Mouse (Mus musculus) heart, adult 2 months (tissue): ENCODE results near the gene Acin1. TPM values are rescaled to one million over a fixed set of nuclear protein-coding genes. Genes with fewer than 3 reads are reported as not detected.
A peak's percentile ranks its signal among the peaks of the same experiment; 100 is the strongest.

ENCODE experiments used
- DNase-seq, 2 experiments: peaks; one replicate each; pipeline ENCODE4 v3.0.0; 2021
- H3K27ac ChIP-seq: fragments of 200-600 bp; 2 replicates; pipeline ENCODE4 v1.8.1; 2022
- H3K27me3 ChIP-seq: fragments of 200-500 bp; 2 replicates; pipeline ENCODE4 v1.6.1; 2012; ENCODE audit warnings: mild to moderate bottlenecking, low read length, inconsistent platforms, mixed read lengths; ENCODE audit not compliant: control insufficient read depth, insufficient read depth
- H3K36me3 ChIP-seq: fragments of 200-500 bp; 2 replicates; pipeline ENCODE4 v1.6.1; 2012; ENCODE audit warnings: low read length, inconsistent platforms; ENCODE audit not compliant: control insufficient read depth, insufficient read depth
- H3K4me1 ChIP-seq: fragments of 200-500 bp; 2 replicates; pipeline ENCODE4 v1.6.1; 2011; ENCODE audit warnings: low read length; ENCODE audit not compliant: control insufficient read depth, insufficient read depth
- H3K4me3 ChIP-seq: fragments of 200-600 bp; 2 replicates; pipeline ENCODE4 v1.8.1; 2022
- H3K79me2 ChIP-seq: fragments of 200-500 bp; replicated peaks from 2 replicates; pipeline ENCODE4 v1.6.1; 2012; ENCODE audit warnings: mild to moderate bottlenecking, inconsistent platforms, low read length, moderate library complexity, mixed read lengths; ENCODE audit not compliant: control insufficient read depth, insufficient read depth
- H3K9ac ChIP-seq: fragments of 200-500 bp; 2 replicates; pipeline ENCODE4 v1.6.1; 2012; ENCODE audit warnings: low read depth, mild to moderate bottlenecking, control low read depth, inconsistent platforms, low read length, mixed read lengths
- CTCF ChIP-seq: fragments of 200-600 bp; IDR thresholded peaks from 2 replicates; pipeline ENCODE4 v1.8.1; 2022; ENCODE audit warnings: antibody characterized with exemption, mild to moderate bottlenecking, moderate library complexity
- EP300 ChIP-seq: fragments of 200-500 bp; IDR thresholded peaks from 2 replicates; pipeline ENCODE4 v1.6.1; 2011; ENCODE audit warnings: low read depth, low read length, control low read depth; ENCODE audit not compliant: insufficient read depth
- POLR2A ChIP-seq: fragments of 200-500 bp; IDR thresholded peaks from 2 replicates; pipeline ENCODE4 v1.6.1; 2011; ENCODE audit warnings: mild to moderate bottlenecking, low read depth, low read length, control low read depth; ENCODE audit not compliant: insufficient read depth
- WGBS: fragments of 180-500 bp; shearing (Covaris S2); methylation state at CpG from one replicate; pipeline ENCODE4 v1.1.7; 2018; 5-methylcytosine and 5-hydroxymethylcytosine counted together
- intact Hi-C: fragments of 180-260 bp; cut with DNase I; formaldehyde crosslinking; loops from one replicate; pipeline ENCODE4 v1.15.1; 2025
- long read RNA-seq: library from polyadenylated mRNA; stranded (forward); transcript quantifications from one replicate; pipeline ENCODE4 v2.0.0, GENCODE M21; 2021
- polyA plus RNA-seq: library from polyadenylated mRNA; depleted of rRNA; stranded (reverse); fragments of >200 nt; gene quantifications from 2 replicates; pipeline ENCODE4 v1.2.3, GENCODE M21; 2012; rRNA removed
- total RNA-seq, 2 experiments: library from RNA; stranded (reverse); gene quantifications; 2 replicates each; pipeline ENCODE4 v1.2.3; 2021

Acin1 gene
- total RNA-seq (10 to 100 TPM; 72.3 to 84.9 TPM), polyA plus RNA-seq (59.9 and 78.7 TPM in 2 replicates)
- long read RNA-seq, full-length matches to known transcripts: 10 of 24 reads
- long read RNA-seq, partial matches to known transcripts: 3 of 24 reads
- long read RNA-seq, other reads (novel, unspliced or antisense): 11 of 24 reads

- intact Hi-C loops: loop anchor here (5.0 to 10.0 kb wide), 4 partner anchors 34 to 432 kb away; partner anchors contain the start of genes 4931414P19Rik, Abhd4, Dad1 and Ngdn
- H3K27ac ChIP-seq: peak within 1 kb of the TSS; percentile 99
- WGBS: under 1% methylated on average over 44 of the region's 44 CpGs
- H3K4me1 ChIP-seq: peaks cover 2% of the 10 kb centered on the region; the same call in 1 of the 2 replicates
- H3K4me3 ChIP-seq: peak within 1 kb of the TSS; percentile 86
- H3K9ac ChIP-seq: peak within 1 kb of the TSS; percentile 80
- TF ChIP-seq CTCF (no peak), POLR2A (peak; percentile 96), EP300 (0 out of 2 replicates have a peak, but pooled peaks have one; percentile 27)
- peaks cover 7% of the 10 kb centered on the region for H3K79me2 ChIP-seq
- peaks cover 26% of the 10 kb centered on the region for H3K36me3 ChIP-seq
- DNase-seq: peak; percentile 100
- H3K27me3 ChIP-seq: no peaks in the 10 kb centered on the region
Observed at GRCm38 (mm10) chr14:54686522-54687143, at the start of gene Acin1. Gene Acin1, minus strand, starts transcription at chr14:54686931.

- H3K27me3 ChIP-seq: no peaks in the 10 kb centered on the region
- H3K79me2 ChIP-seq: no peaks in the 10 kb centered on the region
- intact Hi-C loops: no loop called here
- H3K4me1 ChIP-seq: no peaks in the 10 kb centered on the region
- DNase-seq: no peak
- 41% methylated on average over 4 of the region's 4 CpGs for WGBS
- no peak overlapping the region for H3K27ac ChIP-seq
- TF ChIP-seq EP300 (no peak), CTCF (no peak), POLR2A (no peak)
- H3K36me3 ChIP-seq: no peaks in the 10 kb centered on the region
- H3K4me3 ChIP-seq: no peak overlapping the region
- no peak overlapping the region for H3K9ac ChIP-seq
Observed at GRCm38 (mm10) chr14:54735221-54735620, 48.5 kb upstream of the Acin1 start.

DNA sequence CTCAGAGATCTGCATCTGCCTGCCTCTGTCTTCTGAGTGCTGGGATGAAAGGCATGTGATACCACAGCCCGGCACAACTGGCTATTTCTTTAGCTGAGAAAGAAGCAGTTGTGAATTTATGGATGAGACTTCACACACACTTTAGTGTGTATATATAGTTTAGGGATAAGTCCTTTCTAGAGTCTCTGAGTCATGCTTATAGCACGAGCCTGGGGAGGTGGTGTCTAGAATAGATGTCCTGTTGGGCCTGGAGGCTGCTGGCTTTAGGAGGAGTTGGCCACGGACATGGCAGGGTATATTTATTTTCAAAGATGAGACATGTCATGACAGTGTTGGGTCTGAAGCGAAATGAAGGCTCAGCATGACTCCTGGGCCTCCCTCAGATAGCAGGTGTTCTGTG, 47.3 kb upstream of the Acin1 start:
- Histone ChIP-seq H3K79me2 (no peaks in the 10 kb centered on the region), H3K4me3 (no peak overlapping the region), H3K36me3 (no peaks in the 10 kb centered on the region), H3K4me1 (no peaks in the 10 kb centered on the region), H3K27me3 (no peaks in the 10 kb centered on the region), H3K9ac (no peak overlapping the region), H3K27ac (no peak overlapping the region)
- intact Hi-C loops: no loop called here
- TF ChIP-seq EP300: no peak
- TF ChIP-seq CTCF: no peak
- TF ChIP-seq POLR2A: no peak
- WGBS: 77% methylated on average over 4 of the region's 4 CpGs
- no peak for DNase-seq

DNA sequence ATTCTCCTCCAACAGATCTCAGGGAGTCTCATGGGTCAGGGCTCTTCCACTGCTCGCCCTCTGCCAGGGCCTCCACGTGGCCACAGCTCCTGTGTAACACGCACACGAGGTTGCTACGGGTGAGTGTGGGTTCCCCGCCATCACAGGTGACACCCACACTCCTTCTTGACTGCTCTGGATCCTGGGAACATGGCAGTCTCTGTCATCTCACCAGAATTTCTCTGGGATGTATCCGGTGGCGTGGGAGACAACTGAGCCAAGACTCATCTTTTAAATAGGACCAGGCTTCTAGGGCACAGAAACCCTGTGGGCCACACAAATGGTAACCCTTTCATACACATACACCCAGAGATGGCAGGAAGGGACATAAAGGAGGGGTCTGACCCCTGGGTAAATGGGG, 45.5 kb upstream of the Acin1 start:
- Histone ChIP-seq H3K27me3 (no peaks in the 10 kb centered on the region), H3K4me1 (no peaks in the 10 kb centered on the region), H3K27ac (no peak overlapping the region), H3K36me3 (no peaks in the 10 kb centered on the region), H3K4me3 (no peak overlapping the region), H3K9ac (no peak overlapping the region), H3K79me2 (no peaks in the 10 kb centered on the region)
- intact Hi-C loops: no loop called here
- DNase-seq: no peak
- 86% methylated on average over 8 of the region's 8 CpGs for WGBS
- no peak for TF ChIP-seq EP300
- no peak for TF ChIP-seq CTCF
- TF ChIP-seq POLR2A: no peak

- Histone ChIP-seq H3K27ac (no peak overlapping the region), H3K9ac (no peak overlapping the region), H3K4me3 (no peak overlapping the region), H3K27me3 (no peaks in the 10 kb centered on the region), H3K4me1 (no peaks in the 10 kb centered on the region), H3K36me3 (no peaks in the 10 kb centered on the region), H3K79me2 (no peaks in the 10 kb centered on the region)
- intact Hi-C loops: no loop called here
- no peak for DNase-seq
- 87% methylated on average over 6 of the region's 6 CpGs for WGBS
- TF ChIP-seq EP300: no peak
- no peak for TF ChIP-seq POLR2A
Observed at GRCm38 (mm10) chr14:54730305-54730704, 43.6 kb upstream of the Acin1 start.
